Mouse (Mus musculus) fat pad, adult 2 months (tissue): Measurements from ENCODE around the gene Ctdspl.

Source experiments
- DNase-seq: peaks from one replicate; pipeline ENCODE4 v3.0.0-alpha.2; 2011; ENCODE audit warnings: low read depth, low spot score; ENCODE audit errors: extremely low read depth

The Ctdspl gene

DNA sequence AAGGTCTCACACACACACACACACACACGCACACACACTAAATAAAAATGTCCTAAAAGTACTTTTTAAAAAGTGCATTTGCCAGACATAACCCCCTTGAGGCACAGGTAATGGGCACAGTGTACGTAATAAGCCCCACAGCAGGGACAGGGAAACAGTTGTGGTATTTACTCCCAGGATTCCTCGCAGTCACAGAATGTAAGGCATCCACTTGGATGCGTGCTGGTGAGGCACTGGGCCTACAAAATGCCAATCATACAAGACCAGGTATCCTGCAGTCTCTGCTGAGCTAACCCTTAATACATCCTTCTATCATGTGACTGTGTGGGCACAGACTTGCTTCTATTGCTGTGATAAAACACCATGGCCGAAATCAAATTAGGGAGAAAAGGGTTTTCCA lies 22.2 kb downstream of the Ctdspl start:
- DNase-seq, result no peak

DNA sequence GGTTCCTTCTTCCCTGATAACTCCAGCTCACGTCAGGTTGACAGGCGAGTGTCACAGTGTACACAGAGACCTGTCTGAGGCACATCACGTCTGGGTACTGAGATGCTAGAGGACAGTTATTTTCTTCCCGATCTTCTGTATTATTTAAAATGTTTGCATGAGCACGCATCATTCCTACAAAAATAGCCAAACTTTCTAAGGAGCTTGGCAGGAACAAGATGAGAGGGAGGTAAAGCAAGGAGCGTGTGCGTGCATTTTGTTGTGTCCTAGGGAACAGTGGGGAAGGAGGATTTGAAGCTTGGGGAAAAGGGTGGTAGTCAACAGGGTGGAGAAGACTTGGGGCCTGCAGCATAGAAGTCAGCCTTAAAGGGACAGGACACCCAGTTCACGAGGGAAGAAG lies 22.9 kb downstream of the Ctdspl start:
- DNase-seq, result no peak

DNA sequence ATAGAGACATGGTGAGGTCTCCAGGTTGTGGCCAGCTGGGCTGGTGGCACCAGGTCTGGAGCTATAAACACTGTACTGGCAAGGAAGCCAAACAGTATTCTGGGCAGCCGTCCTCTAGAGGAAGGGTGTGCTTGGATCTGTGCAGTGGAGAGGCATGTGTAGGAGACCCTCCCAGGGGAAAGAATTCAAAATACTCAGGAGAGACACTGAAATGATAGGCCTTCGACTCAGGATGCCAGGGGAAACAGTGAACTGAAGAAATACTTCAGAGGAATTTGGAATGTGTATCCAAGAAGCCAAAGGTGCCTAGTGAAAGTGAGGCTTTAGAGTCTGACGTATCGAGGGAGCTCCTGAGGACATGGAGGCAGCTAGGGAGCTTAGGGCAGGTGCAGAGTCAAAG lies 23.4 kb downstream of the Ctdspl start:
- DNase-seq, result no peak

DNA sequence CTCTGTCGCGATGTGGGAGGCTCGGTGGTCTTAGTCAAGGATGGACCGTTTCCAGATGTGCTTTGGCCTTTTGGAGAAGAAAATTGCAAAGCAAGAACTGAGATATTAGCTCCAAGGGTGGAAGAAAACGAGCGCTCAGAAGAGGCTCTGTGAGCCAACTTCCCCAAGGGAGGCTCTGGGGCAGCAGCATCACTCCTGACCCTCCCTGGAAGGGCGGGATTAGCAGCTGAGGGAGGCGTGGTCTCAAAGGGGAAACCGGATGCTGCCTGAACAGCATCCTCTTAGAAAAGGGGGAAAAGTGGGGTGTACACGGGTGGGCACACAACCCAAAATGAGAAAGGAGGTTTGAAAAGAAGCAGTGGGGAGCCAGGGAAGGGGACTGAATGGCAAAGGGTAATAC lies 23.8 kb downstream of the Ctdspl start:
- DNase-seq, result no peak

DNA sequence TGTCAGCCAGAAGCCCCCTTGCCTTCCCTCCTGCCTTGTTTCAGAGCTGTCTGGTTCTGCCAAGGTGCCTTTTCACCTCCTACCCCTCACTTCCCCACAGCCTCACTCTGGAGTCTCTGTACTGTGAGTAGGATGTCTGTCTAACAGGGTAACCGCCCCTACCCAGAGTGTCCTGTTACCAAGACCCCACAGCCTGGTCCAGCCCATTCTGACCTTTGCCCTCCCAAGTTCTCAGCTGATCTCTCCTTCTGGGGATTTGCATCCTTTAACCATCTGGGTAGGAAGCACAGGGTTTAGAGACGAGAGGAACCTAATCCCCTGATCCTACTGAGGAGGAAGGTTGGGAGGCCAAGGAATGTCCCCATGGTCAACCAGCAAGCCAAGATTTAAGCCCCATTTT lies 24.5 kb downstream of the Ctdspl start:
- DNase-seq, result no peak

DNA sequence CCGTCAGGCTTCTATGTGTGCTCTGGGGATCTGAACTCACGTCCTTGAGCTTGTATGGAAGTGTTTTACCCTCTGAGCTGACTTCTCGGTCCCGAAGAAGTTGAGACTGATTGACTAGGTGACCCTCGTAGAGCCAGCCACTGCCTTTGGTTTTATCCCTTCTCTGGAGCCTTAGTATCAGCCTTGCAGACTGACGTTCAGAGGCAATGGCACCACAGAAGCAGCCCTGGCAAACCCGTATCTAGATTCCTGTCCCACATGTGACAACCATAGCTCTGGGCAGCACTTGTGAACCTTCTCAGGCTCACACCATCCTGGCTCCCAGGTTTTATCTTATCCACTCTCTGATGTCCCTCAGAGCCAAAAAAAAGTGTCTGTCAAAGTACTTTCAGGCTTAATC lies 25.1 kb downstream of the Ctdspl start:
- no peak for DNase-seq

DNA sequence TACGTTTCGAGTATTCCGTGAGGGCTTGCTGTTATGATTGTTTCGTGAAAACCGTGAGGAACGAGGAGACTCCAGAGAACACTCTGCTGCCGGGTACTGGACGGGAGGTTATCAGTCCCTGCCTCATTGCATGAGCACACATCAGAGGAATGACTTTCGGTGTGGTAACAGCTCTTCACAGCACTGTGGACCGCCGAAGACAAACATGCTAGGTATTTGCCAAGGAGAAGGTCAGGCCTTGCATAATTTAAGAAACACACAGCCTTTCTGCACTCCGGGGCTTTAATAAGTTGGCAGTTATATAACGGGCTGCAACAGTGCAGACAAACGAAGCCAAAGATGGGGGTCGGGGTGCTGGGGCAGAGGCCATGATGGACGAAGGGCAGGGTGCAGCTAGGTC lies 25.9 kb downstream of the Ctdspl start:
- no peak for DNase-seq

DNA sequence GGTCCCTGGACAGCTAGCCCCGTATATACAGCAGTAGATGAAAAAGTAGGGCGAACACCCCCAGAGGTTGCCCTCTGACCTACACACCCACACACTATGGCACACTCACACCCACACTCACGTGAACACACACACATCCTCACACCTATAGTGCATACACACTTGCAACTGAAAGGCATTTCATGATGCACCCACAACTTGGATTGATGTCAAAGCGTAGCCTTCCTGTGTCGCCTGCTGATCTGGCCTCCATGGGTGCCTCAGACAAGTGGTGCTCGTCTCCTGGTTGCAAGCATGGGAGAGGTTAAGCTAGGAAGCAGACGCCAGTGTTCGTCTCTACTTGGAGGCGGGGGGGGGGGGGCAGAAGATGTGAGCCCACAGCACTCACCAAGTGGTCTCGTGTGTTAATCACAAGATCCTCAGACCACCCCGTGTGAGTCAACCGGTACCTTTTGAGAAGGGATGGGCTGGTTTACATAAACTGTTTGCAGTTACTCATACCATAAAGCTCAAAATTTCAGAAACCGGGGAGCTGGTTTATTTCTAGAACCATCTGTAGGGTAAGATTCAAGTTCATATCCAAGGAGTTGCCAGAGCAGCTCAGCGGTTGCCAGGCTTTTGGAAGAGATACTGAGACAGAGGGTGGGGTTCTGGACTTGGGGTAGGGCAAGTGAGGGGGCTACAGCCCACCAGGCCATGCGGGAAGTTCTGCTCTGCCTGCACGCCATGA lies 27.4 kb downstream of the Ctdspl start:
- DNase-seq, result no peak

DNA sequence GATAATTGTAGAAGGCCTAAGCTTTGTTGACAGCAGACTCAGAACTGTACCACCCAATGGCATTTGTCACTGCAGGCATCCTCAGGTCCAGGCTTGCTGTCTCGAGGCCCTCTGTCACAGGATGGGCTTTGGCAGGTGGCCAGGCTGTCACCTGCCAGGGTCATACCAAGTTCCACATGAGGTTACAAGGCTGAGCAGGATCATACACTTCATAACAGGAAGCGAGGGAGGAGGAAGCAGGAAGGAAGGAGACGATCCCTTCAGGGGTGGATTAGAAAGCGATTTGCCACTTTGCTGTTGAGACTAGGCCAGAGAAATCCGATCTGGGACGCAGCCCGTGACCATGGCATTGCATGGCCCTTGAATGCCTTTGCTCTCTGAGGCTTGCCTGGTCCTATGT lies 32.5 kb downstream of the Ctdspl start:
- DNase-seq, result no peak

DNA sequence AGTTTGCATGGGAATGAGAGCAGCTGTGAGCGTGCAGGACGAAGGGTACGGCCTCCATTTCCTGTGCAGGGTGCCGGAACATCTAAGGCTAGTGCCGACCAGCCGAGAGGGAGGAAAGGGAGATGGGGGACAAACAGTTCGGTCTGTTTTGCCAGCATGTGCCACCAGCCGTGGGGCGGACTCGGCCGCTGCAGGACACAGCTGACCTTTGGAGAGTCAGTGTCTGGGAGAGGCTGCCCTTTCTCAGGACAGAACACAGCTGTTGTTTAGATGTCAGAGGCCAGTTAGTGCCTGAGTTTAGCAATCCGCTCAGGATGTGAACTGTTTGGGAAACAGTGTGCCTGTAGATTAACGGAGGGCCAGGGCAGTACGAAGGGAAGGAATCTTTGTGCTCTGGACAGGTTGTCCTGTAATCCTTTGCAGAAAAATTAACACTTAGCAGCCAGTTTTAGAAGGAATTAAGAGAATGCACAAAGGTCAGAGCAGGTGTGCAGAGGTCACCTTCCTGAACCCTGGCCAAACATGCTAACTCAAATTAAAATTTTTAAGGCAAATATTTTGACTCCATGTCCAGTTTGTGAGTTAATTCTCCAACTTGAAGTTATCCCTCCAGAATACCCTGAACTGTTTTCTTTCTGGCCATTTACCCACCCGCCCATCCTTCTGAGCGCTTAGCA lies 34.3 kb downstream of the Ctdspl start:
- no peak for DNase-seq

DNA sequence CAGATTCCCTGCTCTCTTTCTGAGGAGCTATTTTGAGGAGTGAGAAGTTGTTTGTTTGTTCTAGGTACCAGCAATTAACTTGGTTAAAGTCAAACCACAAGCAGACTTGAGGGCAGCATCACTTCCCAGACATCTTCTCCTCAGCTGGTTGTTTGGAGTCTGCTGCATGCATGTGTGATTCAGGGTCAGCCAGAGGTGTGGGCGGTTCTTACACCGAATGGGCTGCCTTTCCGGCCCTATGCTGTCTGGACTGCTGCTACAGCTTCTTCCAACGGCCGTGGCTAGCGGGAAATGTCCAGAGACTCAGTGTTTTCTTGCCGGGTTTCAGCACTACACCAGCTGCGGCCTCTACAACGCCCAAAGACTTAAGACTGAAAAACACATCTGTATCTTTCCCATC lies 36.9 kb downstream of the Ctdspl start:
- DNase-seq, result no peak

DNA sequence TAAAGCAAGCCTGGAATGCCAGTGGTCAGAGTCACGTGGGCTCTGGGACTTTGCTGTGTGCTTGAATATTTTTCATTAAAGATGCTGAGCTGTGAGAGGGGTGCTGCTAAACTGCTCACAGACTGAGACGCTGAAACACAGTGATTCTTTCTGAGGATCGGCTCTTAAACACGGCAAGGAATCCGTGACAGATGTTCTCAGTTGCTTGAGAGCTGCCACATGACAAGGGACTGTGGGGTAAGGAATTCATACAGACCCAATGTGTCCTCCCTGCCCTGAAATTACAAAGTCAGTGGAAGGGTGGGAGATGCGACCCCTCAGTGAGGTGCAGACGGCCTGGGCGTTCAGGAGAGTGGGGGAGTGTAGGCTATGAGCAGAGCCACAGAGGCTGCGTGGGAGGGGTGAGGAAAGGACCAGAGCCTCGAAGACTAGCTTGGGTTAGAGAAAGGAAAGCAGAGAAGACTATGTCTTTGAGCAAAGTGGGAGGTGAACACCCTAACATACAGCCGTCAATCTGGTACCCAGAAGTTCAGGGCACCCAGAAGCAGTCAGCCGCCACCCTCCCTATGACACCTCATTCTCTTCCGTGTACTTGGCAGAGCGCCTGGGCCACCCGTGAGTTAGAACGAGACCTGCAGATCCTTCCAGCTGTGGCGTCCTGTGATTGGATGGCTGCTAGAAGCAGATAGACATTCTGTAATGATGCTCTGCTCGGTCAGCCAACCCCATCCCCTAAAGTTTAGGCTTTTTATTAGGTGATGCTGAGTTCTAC lies 38.2 kb downstream of the Ctdspl start:
- no peak for DNase-seq

DNA sequence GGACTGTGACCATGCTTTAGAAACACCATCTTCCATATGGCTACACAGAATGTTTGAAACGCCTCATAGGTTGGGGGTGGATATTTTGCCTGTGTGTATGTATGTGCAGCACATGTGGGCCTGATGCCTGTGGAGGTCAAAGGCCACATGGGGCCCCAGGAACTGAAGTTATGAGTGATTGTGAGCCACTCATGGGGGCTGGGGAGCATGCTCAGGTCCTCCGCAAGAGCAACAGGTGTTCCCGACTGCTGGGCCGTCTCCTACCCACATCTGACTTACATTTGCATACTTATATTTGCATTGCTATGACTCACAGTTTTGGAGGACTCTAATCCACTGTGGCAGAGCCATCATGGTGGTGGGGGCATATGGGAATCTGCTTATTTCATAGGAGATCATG lies 43.6 kb downstream of the Ctdspl start:
- DNase-seq, result no peak

DNA sequence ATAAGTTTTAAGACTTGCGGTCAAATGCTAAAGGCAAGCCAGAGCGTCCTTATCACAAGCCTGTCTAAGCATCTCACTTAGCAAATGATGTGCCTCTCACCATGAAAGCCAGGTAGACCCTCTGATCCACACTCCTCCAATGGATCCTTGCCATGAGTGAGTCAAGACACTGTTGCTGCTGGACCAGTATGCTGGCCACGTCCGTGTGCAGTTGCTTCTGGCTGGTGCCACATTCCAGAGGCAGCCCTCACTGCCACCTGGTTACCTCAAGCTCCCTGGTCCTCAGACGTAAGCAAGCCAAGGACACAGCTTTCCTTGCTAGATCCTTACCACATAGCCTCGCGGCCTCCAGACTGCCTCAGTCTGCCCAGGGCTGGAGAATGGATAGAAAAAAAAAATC lies 46.8 kb downstream of the Ctdspl start:
- DNase-seq, result no peak

DNA sequence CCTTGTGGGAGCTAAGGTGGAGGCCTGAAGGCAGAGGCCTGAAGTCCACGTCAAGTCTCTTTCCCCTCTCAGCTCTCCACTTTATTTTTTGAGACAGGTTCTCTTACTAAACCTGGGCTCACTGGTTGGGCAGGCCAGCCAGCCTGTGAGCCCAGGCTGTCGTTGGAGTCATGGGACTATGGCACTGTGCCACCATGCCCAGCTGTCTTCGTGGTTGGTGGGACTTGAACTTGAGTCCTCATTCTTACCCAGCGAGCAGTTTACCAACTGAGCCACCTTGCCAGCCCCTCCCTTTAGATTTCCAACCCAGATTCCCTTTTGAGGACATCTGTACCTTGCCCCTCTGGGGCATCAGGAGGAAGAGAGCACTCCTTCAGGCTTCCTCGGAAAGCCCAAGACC lies 47.3 kb downstream of the Ctdspl start:
- no peak for DNase-seq

DNA sequence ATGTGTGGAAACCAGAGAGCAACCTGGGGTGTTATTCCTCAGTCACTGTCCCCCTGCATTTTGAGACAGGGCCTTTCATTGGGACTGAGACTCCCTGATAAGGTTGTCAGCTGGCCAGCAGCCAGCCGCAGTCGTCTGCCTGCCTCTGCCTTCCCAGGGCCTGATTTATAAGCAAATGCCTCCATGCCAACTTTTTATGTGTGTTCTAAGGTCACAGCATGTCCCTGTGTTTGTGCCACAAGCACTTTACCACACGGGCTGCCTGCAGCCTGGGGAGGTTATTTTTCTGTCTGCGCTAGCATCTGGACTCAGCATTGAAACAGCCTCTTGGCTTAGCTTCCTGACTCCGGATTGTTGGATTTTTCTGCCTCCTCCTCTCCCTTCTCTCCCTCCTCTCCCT lies 47.9 kb downstream of the Ctdspl start:
- no peak for DNase-seq

DNA sequence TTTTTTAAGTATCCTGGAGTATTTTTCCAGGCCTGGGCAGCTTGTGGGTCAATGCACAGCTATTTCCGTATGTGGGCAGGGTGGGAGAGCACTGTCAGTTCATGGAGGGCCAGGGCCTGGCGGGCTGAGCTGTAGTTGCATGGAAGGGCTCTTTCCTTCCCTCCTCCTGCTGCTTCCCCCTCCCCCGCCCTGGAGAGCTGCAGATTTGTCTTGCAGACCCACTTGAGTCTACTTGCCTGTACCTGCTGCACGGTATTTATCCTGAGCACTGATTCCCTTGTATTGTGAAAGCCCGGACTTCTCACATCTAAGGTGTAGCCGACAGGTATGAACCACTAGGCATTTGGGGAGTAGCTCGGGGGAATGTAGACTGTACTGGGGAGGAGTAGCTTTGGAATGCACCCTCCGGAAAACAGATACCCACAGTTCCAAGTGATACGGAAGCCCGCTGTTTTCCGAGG lies 49.0 kb downstream of the Ctdspl start:
- no peak for DNase-seq

DNA sequence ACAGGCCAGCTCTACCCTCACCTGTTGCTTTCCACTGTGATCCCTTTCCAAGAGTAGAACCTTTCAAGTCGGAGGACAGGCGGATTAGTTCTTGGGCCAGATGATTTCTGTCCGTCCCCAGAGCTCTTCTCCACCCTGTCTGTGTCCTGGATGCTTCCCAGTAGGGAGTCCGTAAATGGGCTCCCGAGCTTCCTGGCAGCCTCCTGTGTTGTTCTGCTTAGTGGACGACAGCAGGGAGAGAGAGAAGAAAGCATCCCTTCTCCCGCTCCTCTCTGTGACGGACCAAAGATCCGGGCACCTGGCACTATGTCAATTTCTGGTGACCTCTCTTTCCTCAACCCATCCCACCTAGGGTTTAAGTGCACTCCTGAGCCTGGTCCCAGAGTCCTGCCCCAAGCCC lies 49.5 kb downstream of the Ctdspl start:
- no peak for DNase-seq

DNA sequence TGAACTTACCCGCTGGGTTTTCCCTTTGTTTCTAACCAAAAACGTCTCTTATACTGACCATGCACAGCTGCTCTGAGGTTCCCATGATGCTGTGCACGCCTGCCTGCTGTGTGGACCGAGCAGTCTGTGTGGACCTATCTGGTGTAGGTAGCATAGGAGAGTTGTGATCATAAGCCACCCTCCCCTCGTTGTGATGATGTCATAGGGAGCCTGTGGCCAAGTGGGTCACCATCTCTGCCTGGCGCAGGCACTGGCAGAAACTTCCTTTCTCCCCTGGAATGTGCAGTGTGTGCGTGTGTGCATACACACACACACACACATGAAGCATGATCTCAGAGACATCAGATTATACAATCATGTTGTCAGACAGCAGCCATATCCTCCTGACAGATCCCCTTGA lies 50.3 kb downstream of the Ctdspl start:
- DNase-seq, result no peak

DNA sequence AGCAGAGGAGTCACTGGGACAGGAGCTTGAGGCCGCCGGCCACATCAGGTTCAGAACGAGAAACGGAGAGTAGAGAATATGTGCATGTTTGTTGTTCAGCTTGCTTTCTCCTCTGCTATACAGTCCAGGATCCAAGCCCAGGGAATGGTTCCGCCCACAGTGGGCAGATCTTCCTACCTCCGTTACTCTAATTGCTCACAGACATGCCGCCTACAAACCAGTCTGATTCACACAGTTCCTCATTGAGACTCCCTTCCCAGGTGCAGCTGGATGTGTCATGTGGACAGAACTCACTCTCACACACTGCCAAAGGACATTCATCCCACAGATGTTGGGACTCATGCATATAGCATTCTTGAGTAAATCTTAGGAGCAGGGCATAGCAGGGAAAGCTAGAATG lies 51.2 kb downstream of the Ctdspl start:
- no peak for DNase-seq

DNA sequence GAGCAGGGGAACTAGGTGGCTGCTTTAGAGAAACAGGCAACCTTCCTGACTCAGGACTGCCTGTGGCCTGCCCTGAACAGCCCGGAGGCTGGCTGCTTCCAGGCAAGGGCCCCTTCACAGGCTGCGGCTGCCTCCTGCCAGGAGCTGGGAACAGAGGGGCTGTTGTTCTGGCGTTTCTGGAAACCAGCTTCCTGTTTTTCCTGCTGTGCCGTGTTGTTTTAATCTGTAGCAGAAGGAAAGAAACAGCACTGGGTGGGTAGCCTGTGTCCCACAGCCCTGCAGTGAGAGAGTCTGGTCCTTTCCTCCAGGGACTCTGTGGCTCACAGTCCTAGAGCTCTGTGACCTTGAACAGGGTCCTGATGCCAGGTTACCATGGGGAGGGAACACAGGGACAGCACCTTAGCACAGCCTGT lies 54.2 kb downstream of the Ctdspl start:
- no peak for DNase-seq
